Mouse (Mus musculus): ENCODE measurements around the gene Sema4d. TPM values are rescaled to one million over a fixed set of nuclear protein-coding genes. Genes with fewer than 3 reads are reported as not detected.
A peak's percentile ranks its signal among the peaks of the same experiment; 100 is the strongest.
"Not testable (repeated sequence)": the region's sequence is repeated elsewhere in the genome, so short reads cannot be mapped to it uniquely, and the experiment has no call there.

Sema4d gene
- 5.9 and 6.0 TPM in 2 replicates for polyA plus RNA-seq (2016; fragmentation: Nextera tagmentation; extraction: Ambion mirVana)

- 2% methylated on average over 35 of the region's 52 CpGs for WGBS
- peak within 1 kb of the TSS; percentile 88 for H3K27ac ChIP-seq
- peak; percentile 79 for DNase-seq (ENCODE audit: low spot score)
- H3K36me3 ChIP-seq = no peaks in the 10 kb centered on the region
- peaks cover 29% of the 10 kb centered on the region for H3K27me3 ChIP-seq (ENCODE audit: low read depth, poor library complexity, severe bottlenecking)
- peak within 1 kb of the TSS; percentile 90 for H3K4me3 ChIP-seq
- peaks cover 39% of the 10 kb centered on the region for H3K4me1 ChIP-seq
- H3K9me3 ChIP-seq (replicated peaks) = no peaks in the 10 kb centered on the region
These were observed at the start of gene Sema4d for GRCm38 (mm10) chr13:51793425-51793891. Sema4d (minus strand) TSS chr13:51793747.

- Histone ChIP-seq H3K27me3 (ENCODE audit: low read depth, poor library complexity, severe bottlenecking) (peaks cover 35% of the 10 kb centered on the region), H3K4me3 (0 out of 2 replicates have a peak overlapping the region, but pooled peaks have one; percentile 33), H3K36me3 (no peaks in the 10 kb centered on the region), H3K9me3 (replicated peaks) (no peaks in the 10 kb centered on the region), H3K27ac (peak overlapping the region; percentile 81), H3K4me1 (peaks cover 69% of the 10 kb centered on the region)
- 70% methylated on average over 4 of the region's 4 CpGs for WGBS
- no peak for DNase-seq (ENCODE audit: low spot score)
These were observed 49.8 kb upstream of the Sema4d start for GRCm38 (mm10) chr13:51843298-51843697.

GRCm38 (mm10) chr13:51842773-51843172, 49.2 kb upstream of the Sema4d start:
- Histone ChIP-seq H3K36me3 (no peaks in the 10 kb centered on the region), H3K9me3 (replicated peaks) (no peaks in the 10 kb centered on the region), H3K4me3 (peak overlapping the region; percentile 33), H3K4me1 (peaks cover 64% of the 10 kb centered on the region), H3K27ac (peak overlapping the region; percentile 81), H3K27me3 (ENCODE audit: low read depth, poor library complexity, severe bottlenecking) (peaks cover 40% of the 10 kb centered on the region)
- no peak for DNase-seq (ENCODE audit: low spot score)
- WGBS = 10% methylated on average over 12 of the region's 12 CpGs

- H3K27ac ChIP-seq = peak overlapping the region; percentile 81
These were observed 48.6 kb upstream of the Sema4d start for GRCm38 (mm10) chr13:51842191-51842590.

GRCm38 (mm10) chr13:51841541-51842115, 48.1 kb upstream of the Sema4d start:
- DNase-seq (ENCODE audit: low spot score) = peak; percentile 55
- no peaks in the 10 kb centered on the region for H3K36me3 ChIP-seq
- peaks cover 53% of the 10 kb centered on the region for H3K4me1 ChIP-seq
- peaks cover 42% of the 10 kb centered on the region for H3K27me3 ChIP-seq (ENCODE audit: low read depth, poor library complexity, severe bottlenecking)
- WGBS = 12% methylated on average over 12 of the region's 12 CpGs
- peak overlapping the region; percentile 33 for H3K4me3 ChIP-seq
- H3K27ac ChIP-seq = peak overlapping the region; percentile 81
- no peaks in the 10 kb centered on the region for H3K9me3 ChIP-seq (replicated peaks)

More at GRCm38 (mm10) chr13:51842191-51842590, 48.6 kb upstream of the Sema4d start:
- peak; percentile 62 for DNase-seq (ENCODE audit: low spot score)
- WGBS = 8% methylated on average over 5 of the region's 5 CpGs
- no peaks in the 10 kb centered on the region for H3K36me3 ChIP-seq
- peak overlapping the region; percentile 33 for H3K4me3 ChIP-seq
- H3K9me3 ChIP-seq (replicated peaks) = no peaks in the 10 kb centered on the region
- peaks cover 58% of the 10 kb centered on the region for H3K4me1 ChIP-seq
- peaks cover 42% of the 10 kb centered on the region for H3K27me3 ChIP-seq (ENCODE audit: low read depth, poor library complexity, severe bottlenecking)

- H3K4me1 ChIP-seq = peaks cover 50% of the 10 kb centered on the region
- H3K9me3 ChIP-seq (replicated peaks) = no peaks in the 10 kb centered on the region
- no peaks in the 10 kb centered on the region for H3K36me3 ChIP-seq
- WGBS = 44% methylated on average over 6 of the region's 6 CpGs
- no peak for DNase-seq (ENCODE audit: low spot score)
- H3K4me3 ChIP-seq = no peak overlapping the region
- H3K27ac ChIP-seq = no peak overlapping the region
- peaks cover 42% of the 10 kb centered on the region for H3K27me3 ChIP-seq (ENCODE audit: low read depth, poor library complexity, severe bottlenecking)
These were observed 47.2 kb upstream of the Sema4d start for GRCm38 (mm10) chr13:51840702-51841101.

- Histone ChIP-seq H3K9me3 (replicated peaks) (no peaks in the 10 kb centered on the region), H3K27ac (no peak overlapping the region), H3K4me1 (peaks cover 39% of the 10 kb centered on the region), H3K4me3 (no peak overlapping the region), H3K27me3 (ENCODE audit: low read depth, poor library complexity, severe bottlenecking) (peaks cover 42% of the 10 kb centered on the region), H3K36me3 (no peaks in the 10 kb centered on the region)
- DNase-seq (ENCODE audit: low spot score) = peak; percentile 40
- WGBS = 24% methylated on average over 8 of the region's 8 CpGs
These were observed 45.9 kb upstream of the Sema4d start for GRCm38 (mm10) chr13:51839250-51840026.

GRCm38 (mm10) chr13:51837402-51837801, 43.9 kb upstream of the Sema4d start:
- 52% methylated on average over 5 of the region's 5 CpGs for WGBS
- Histone ChIP-seq H3K4me1 (peaks cover 29% of the 10 kb centered on the region), H3K27me3 (ENCODE audit: low read depth, poor library complexity, severe bottlenecking) (peaks cover 31% of the 10 kb centered on the region), H3K4me3 (no peak overlapping the region), H3K27ac (no peak overlapping the region), H3K36me3 (no peaks in the 10 kb centered on the region), H3K9me3 (replicated peaks) (no peaks in the 10 kb centered on the region)
- no peak for DNase-seq (ENCODE audit: low spot score)

GRCm38 (mm10) chr13:51835208-51835607, 41.7 kb upstream of the Sema4d start:
- H3K27ac ChIP-seq; H3K9me3 ChIP-seq (replicated peaks); H3K4me3 ChIP-seq; DNase-seq (ENCODE audit: low spot score); H3K4me1 ChIP-seq; H3K36me3 ChIP-seq: not testable (repeated sequence)
- peaks cover 19% of the 10 kb centered on the region for H3K27me3 ChIP-seq (ENCODE audit: low read depth, poor library complexity, severe bottlenecking)
- WGBS = 87% methylated on average over 4 of the region's 4 CpGs

GRCm38 (mm10) chr13:51834520-51834919, 41.0 kb upstream of the Sema4d start:
- WGBS = 56% methylated on average over 2 of the region's 2 CpGs
- no peak overlapping the region for H3K4me3 ChIP-seq
- DNase-seq (ENCODE audit: low spot score) = no peak
- H3K27ac ChIP-seq = no peak overlapping the region
- peaks cover 8% of the 10 kb centered on the region for H3K4me1 ChIP-seq
- H3K9me3 ChIP-seq (replicated peaks) = no peaks in the 10 kb centered on the region
- H3K27me3 ChIP-seq (ENCODE audit: low read depth, poor library complexity, severe bottlenecking) = peaks cover 17% of the 10 kb centered on the region; the same call in 1 of the 2 replicates
- no peaks in the 10 kb centered on the region for H3K36me3 ChIP-seq

- H3K27me3 ChIP-seq (ENCODE audit: low read depth, poor library complexity, severe bottlenecking) = peaks cover 13% of the 10 kb centered on the region; the same call in 1 of the 2 replicates
- H3K9me3 ChIP-seq (replicated peaks); DNase-seq (ENCODE audit: low spot score); H3K36me3 ChIP-seq; H3K4me1 ChIP-seq; H3K4me3 ChIP-seq; H3K27ac ChIP-seq: not testable (repeated sequence)
- WGBS = 68% methylated on average over 8 of the region's 8 CpGs
These were observed 40.5 kb upstream of the Sema4d start for GRCm38 (mm10) chr13:51834024-51834423.

- no peak for DNase-seq (ENCODE audit: low spot score)
- H3K36me3 ChIP-seq = no peaks in the 10 kb centered on the region
- peaks cover 8% of the 10 kb centered on the region for H3K4me1 ChIP-seq
- no peak overlapping the region for H3K27ac ChIP-seq
- H3K4me3 ChIP-seq = no peak overlapping the region
- 42% methylated on average over 2 of the region's 2 CpGs for WGBS
- H3K9me3 ChIP-seq (replicated peaks) = no peaks in the 10 kb centered on the region
- H3K27me3 ChIP-seq (ENCODE audit: low read depth, poor library complexity, severe bottlenecking) = peaks cover 9% of the 10 kb centered on the region; the same call in 1 of the 2 replicates
These were observed 40.1 kb upstream of the Sema4d start for GRCm38 (mm10) chr13:51833611-51834010.

GRCm38 (mm10) chr13:51832491-51832890, 38.9 kb upstream of the Sema4d start:
- no peak for DNase-seq (ENCODE audit: low spot score)
- Histone ChIP-seq H3K27me3 (ENCODE audit: low read depth, poor library complexity, severe bottlenecking) (no peaks in the 10 kb centered on the region), H3K4me3 (no peak overlapping the region), H3K36me3 (no peaks in the 10 kb centered on the region), H3K4me1 (peaks cover 8% of the 10 kb centered on the region), H3K27ac (no peak overlapping the region), H3K9me3 (replicated peaks) (no peaks in the 10 kb centered on the region)
- 79% methylated on average over 6 of the region's 6 CpGs for WGBS
